Mouse (Mus musculus): ENCODE measurements around the gene Enpp7. TPM values are rescaled to one million over a fixed set of nuclear protein-coding genes. Genes with fewer than 3 reads are reported as not detected.

Enpp7 gene
- polyA plus RNA-seq (2014; fragmentation: Nextera tagmentation; extraction: Ambion mirVana) = not detected in 2 replicates

DNA sequence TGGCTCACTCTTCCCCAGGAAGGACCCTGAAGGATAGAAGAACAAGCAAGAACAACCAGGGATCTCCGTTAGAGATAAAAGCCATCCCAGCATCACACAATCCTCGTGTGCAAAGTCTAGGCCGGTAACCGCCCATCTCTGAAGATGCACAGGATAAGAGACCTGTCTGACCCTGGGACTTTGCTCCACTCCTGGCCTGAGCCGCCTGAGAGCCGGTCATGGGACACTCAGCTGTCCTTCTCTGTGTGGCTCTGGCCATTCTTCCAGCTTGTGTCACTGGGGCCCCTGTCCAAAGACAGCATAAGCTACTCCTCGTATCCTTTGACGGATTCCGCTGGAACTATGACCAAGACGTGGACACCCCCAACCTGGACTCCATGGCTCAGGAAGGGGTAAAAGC lies at the start of gene Enpp7:
Gene Enpp7, plus strand, starts transcription at position 190 of the 400 bp plus-strand sequence.
- WGBS = 89% methylated on average over 10 of the region's 10 CpGs
- Histone ChIP-seq H3K4me2 (ENCODE audit: low read length) (no peak within 1 kb of the TSS), H3K27me3 (replicated peaks; ENCODE audit: control insufficient read depth, insufficient read depth, low read length) (no peaks in the 10 kb centered on the region), H3K27ac (ENCODE audit: low read depth) (no peak within 1 kb of the TSS), H3K4me1 (replicated peaks; ENCODE audit: control insufficient read depth, insufficient read depth, low read length) (no peaks in the 10 kb centered on the region), H3K9ac (ENCODE audit: low read length) (no peak within 1 kb of the TSS), H3K36me3 (ENCODE audit: control insufficient read depth, insufficient read depth, low read length) (no peaks in the 10 kb centered on the region), H3K9me3 (ENCODE audit: control insufficient read depth, low read length) (no peaks in the 10 kb centered on the region), H3K4me3 (ENCODE audit: low read depth, low read length) (no peak within 1 kb of the TSS)
- ATAC-seq (replicated peaks; ENCODE audit: low FRiP score, low TSS enrichment, low read depth) = no peak
- no peak for DNase-seq (ENCODE audit: low spot score)

DNA sequence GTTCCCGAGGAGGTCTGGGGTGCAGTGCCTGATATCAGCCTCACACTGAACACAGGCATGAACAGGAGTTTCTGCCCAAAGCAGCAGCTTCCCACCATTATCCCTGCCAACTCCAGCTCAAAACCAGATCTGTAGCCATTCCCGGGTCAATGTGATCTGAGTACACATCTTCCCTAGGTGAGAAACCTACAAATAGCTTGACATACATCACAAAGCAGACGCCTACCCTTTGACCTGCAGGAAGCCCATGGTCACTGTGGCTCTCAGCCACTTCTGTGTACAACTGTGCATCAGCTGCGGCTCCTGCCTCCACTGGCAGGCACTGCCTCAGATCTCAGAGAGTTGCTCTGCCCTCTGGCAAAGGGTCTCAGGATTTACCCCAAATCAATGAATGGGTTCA lies 48.3 kb upstream of the Enpp7 start:
- no peak overlapping the region for H3K9ac ChIP-seq (ENCODE audit: low read length)
- no peak overlapping the region for H3K27ac ChIP-seq (ENCODE audit: low read depth)
- H3K9me3 ChIP-seq (ENCODE audit: control insufficient read depth, low read length) = no peaks in the 10 kb centered on the region
- H3K4me1 ChIP-seq (replicated peaks; ENCODE audit: control insufficient read depth, insufficient read depth, low read length) = no peaks in the 10 kb centered on the region
- no peak overlapping the region for H3K4me2 ChIP-seq (ENCODE audit: low read length)
- ATAC-seq (replicated peaks; ENCODE audit: low FRiP score, low TSS enrichment, low read depth) (no peak), DNase-seq (ENCODE audit: low spot score) (no peak)
- H3K4me3 ChIP-seq (ENCODE audit: low read depth, low read length) = no peak overlapping the region
- H3K27me3 ChIP-seq (replicated peaks; ENCODE audit: control insufficient read depth, insufficient read depth, low read length) = no peaks in the 10 kb centered on the region
- WGBS = 77% methylated on average over 4 of the region's 4 CpGs
- H3K36me3 ChIP-seq (ENCODE audit: control insufficient read depth, insufficient read depth, low read length) = no peaks in the 10 kb centered on the region

DNA sequence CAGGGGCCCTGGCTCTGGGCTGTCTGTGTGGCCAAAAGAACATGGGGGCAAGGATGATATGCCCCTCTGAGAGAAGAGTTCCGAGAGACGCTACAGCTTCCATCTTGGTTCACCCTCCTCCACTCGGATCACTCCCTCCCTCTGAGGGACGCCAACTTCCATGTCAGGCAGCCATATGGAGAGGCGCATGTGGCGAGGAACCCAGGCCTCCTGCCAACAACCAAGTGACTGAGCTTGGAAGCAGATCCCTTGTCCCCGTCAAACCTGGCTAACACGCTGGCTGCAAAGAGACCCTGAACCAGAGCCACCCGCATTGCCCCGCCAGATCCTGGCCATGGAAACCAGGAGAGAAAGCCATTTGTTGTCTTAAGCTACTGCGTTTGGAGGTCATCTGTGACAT lies 47.4 kb upstream of the Enpp7 start:
- ATAC-seq (replicated peaks; ENCODE audit: low FRiP score, low TSS enrichment, low read depth) = no peak
- DNase-seq (ENCODE audit: low spot score) = no peak
- Histone ChIP-seq H3K4me2 (ENCODE audit: low read length) (no peak overlapping the region), H3K4me1 (replicated peaks; ENCODE audit: control insufficient read depth, insufficient read depth, low read length) (no peaks in the 10 kb centered on the region), H3K9ac (ENCODE audit: low read length) (no peak overlapping the region), H3K9me3 (ENCODE audit: control insufficient read depth, low read length) (no peaks in the 10 kb centered on the region), H3K36me3 (ENCODE audit: control insufficient read depth, insufficient read depth, low read length) (no peaks in the 10 kb centered on the region), H3K27me3 (replicated peaks; ENCODE audit: control insufficient read depth, insufficient read depth, low read length) (no peaks in the 10 kb centered on the region), H3K4me3 (ENCODE audit: low read depth, low read length) (no peak overlapping the region), H3K27ac (ENCODE audit: low read depth) (no peak overlapping the region)
- WGBS = 76% methylated on average over 11 of the region's 11 CpGs

DNA sequence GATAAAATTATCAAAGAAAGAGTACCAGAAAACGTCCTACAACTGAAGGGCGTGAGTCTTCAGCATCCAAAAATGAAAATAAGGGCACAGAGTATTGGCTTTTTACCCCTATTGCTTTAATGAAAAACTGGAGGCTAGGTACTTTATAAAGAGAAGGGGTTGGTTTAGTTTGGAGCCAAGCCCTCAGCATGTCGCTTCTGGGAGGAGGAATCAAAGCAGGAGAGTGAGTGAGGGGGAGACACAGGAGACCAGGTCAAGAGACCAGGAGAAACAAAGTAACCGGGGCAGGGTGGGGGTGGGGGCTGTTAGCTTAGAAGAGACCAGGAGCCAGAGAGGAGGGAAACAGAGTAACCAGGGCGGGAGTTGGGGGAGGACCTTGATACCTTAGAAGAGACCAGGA lies 46.7 kb upstream of the Enpp7 start:
- Histone ChIP-seq H3K4me3 (ENCODE audit: low read depth, low read length) (no peak overlapping the region), H3K9me3 (ENCODE audit: control insufficient read depth, low read length) (no peaks in the 10 kb centered on the region), H3K27ac (ENCODE audit: low read depth) (no peak overlapping the region), H3K4me2 (ENCODE audit: low read length) (no peak overlapping the region), H3K9ac (ENCODE audit: low read length) (no peak overlapping the region), H3K36me3 (ENCODE audit: control insufficient read depth, insufficient read depth, low read length) (no peaks in the 10 kb centered on the region), H3K27me3 (replicated peaks; ENCODE audit: control insufficient read depth, insufficient read depth, low read length) (no peaks in the 10 kb centered on the region), H3K4me1 (replicated peaks; ENCODE audit: control insufficient read depth, insufficient read depth, low read length) (no peaks in the 10 kb centered on the region)
- ATAC-seq (replicated peaks; ENCODE audit: low FRiP score, low TSS enrichment, low read depth) (no peak), DNase-seq (ENCODE audit: low spot score) (no peak)
- 49% methylated on average over 5 of the region's 5 CpGs for WGBS

DNA sequence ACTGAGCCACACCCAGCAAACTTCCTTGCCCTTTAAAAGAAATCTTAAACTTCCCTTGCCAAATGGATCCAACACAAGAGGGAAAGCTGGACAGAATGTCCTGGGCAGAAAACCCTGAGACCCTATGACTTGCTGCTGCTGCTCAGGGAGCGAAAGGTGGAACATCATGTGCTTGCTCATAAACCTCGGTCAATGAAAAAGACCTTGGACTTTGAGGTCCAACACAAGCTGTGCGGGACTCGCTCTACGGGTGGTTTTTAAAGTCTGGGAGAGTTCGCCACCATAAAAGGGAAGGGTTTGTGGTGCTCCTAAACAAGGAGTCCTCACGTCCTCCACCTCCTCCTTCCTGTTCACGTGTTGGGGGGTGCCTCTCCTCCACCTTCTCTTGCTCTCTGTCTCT lies 42.1 kb upstream of the Enpp7 start:
- Histone ChIP-seq H3K4me2 (ENCODE audit: low read length) (no peak overlapping the region), H3K36me3 (ENCODE audit: control insufficient read depth, insufficient read depth, low read length) (no peaks in the 10 kb centered on the region), H3K4me3 (ENCODE audit: low read depth, low read length) (no peak overlapping the region), H3K27me3 (replicated peaks; ENCODE audit: control insufficient read depth, insufficient read depth, low read length) (no peaks in the 10 kb centered on the region), H3K27ac (ENCODE audit: low read depth) (no peak overlapping the region), H3K9me3 (ENCODE audit: control insufficient read depth, low read length) (no peaks in the 10 kb centered on the region), H3K9ac (ENCODE audit: low read length) (no peak overlapping the region), H3K4me1 (replicated peaks; ENCODE audit: control insufficient read depth, insufficient read depth, low read length) (no peaks in the 10 kb centered on the region)
- DNase-seq (ENCODE audit: low spot score) (no peak), ATAC-seq (replicated peaks; ENCODE audit: low FRiP score, low TSS enrichment, low read depth) (no peak; the same call in 1 of the 2 replicates)
- 71% methylated on average over 8 of the region's 8 CpGs for WGBS

DNA sequence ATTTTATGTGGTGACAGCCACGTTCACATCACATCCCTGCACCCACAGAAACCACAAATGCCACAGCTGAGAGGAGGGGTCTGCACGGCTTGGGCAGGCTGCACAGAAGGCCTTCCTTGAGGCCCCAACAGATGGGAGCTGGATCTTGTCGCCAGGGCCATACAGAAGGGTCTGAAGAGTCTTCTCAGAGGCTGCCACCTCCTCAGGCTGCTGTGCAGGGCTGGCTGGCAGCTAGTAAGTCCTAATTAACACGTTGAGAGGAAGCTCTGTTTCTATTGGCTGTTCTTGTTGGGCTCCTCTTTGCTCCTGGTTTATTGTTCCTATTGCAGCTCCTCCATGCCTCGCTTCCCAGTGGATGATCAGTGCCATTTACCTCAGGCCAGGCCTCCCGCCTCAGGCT lies 33.0 kb upstream of the Enpp7 start:
- Histone ChIP-seq H3K27me3 (replicated peaks; ENCODE audit: control insufficient read depth, insufficient read depth, low read length) (no peaks in the 10 kb centered on the region), H3K36me3 (ENCODE audit: control insufficient read depth, insufficient read depth, low read length) (no peaks in the 10 kb centered on the region), H3K4me2 (ENCODE audit: low read length) (no peak overlapping the region), H3K4me3 (ENCODE audit: low read depth, low read length) (no peak overlapping the region), H3K27ac (ENCODE audit: low read depth) (no peak overlapping the region), H3K4me1 (replicated peaks; ENCODE audit: control insufficient read depth, insufficient read depth, low read length) (no peaks in the 10 kb centered on the region), H3K9me3 (ENCODE audit: control insufficient read depth, low read length) (no peaks in the 10 kb centered on the region), H3K9ac (ENCODE audit: low read length) (no peak overlapping the region)
- no peak for ATAC-seq (replicated peaks; ENCODE audit: low FRiP score, low TSS enrichment, low read depth)
- 43% methylated on average over 6 of the region's 6 CpGs for WGBS
- no peak for DNase-seq (ENCODE audit: low spot score)

DNA sequence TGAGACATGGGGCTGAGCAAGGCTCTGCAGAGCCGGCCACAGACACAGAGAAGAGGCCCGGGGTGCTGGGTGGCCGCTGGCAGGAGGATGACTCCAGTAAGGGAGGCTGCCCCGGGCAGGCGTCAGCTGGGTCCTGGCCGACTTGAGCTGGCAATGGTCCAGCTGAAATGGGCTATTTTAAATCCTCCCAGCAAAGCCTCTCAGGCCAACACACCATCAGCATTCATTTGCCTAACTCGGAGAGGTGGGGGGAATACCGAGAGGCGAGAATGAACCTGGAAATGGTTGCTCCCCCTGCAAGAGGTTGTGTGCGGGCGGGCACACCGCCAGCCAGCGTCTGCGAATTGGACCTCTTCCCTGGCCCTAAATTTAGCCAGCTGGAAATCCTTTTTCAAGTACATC lies 30.9 kb upstream of the Enpp7 start:
- Histone ChIP-seq H3K36me3 (ENCODE audit: control insufficient read depth, insufficient read depth, low read length) (no peaks in the 10 kb centered on the region), H3K4me3 (ENCODE audit: low read depth, low read length) (no peak overlapping the region), H3K27ac (ENCODE audit: low read depth) (no peak overlapping the region), H3K27me3 (replicated peaks; ENCODE audit: control insufficient read depth, insufficient read depth, low read length) (no peaks in the 10 kb centered on the region), H3K9me3 (ENCODE audit: control insufficient read depth, low read length) (no peaks in the 10 kb centered on the region), H3K9ac (ENCODE audit: low read length) (no peak overlapping the region), H3K4me2 (ENCODE audit: low read length) (no peak overlapping the region), H3K4me1 (replicated peaks; ENCODE audit: control insufficient read depth, insufficient read depth, low read length) (no peaks in the 10 kb centered on the region)
- WGBS = 65% methylated on average over 14 of the region's 14 CpGs
- ATAC-seq (replicated peaks; ENCODE audit: low FRiP score, low TSS enrichment, low read depth) = no peak
- DNase-seq (ENCODE audit: low spot score) = no peak

DNA sequence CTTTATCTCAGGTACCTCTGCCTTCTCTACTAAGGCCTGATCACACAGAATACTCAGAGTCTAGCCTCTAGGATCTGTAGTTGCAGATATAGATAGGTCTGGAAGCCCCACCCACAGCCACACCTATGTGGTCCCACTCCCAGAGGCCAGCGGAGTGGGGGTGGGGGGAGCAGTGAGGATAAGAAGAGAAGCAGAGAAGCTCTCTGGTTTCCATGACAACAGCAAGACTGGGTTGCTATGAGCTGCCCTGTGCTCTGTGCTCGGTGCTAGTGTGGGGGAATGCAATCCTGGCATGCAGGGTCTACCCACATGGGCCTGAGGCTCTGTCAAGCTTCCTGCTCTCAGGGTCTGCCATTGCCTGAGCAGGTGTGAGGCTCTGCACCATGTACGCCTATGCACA lies 27.3 kb upstream of the Enpp7 start:
- WGBS = 63% methylated on average over 3 of the region's 3 CpGs
- Histone ChIP-seq H3K4me3 (ENCODE audit: low read depth, low read length) (no peak overlapping the region), H3K27ac (ENCODE audit: low read depth) (no peak overlapping the region), H3K9ac (ENCODE audit: low read length) (no peak overlapping the region), H3K36me3 (ENCODE audit: control insufficient read depth, insufficient read depth, low read length) (no peaks in the 10 kb centered on the region), H3K9me3 (ENCODE audit: control insufficient read depth, low read length) (no peaks in the 10 kb centered on the region), H3K4me1 (replicated peaks; ENCODE audit: control insufficient read depth, insufficient read depth, low read length) (no peaks in the 10 kb centered on the region), H3K4me2 (ENCODE audit: low read length) (no peak overlapping the region), H3K27me3 (replicated peaks; ENCODE audit: control insufficient read depth, insufficient read depth, low read length) (no peaks in the 10 kb centered on the region)
- no peak for DNase-seq (ENCODE audit: low spot score)
- ATAC-seq (replicated peaks; ENCODE audit: low FRiP score, low TSS enrichment, low read depth) = no peak

DNA sequence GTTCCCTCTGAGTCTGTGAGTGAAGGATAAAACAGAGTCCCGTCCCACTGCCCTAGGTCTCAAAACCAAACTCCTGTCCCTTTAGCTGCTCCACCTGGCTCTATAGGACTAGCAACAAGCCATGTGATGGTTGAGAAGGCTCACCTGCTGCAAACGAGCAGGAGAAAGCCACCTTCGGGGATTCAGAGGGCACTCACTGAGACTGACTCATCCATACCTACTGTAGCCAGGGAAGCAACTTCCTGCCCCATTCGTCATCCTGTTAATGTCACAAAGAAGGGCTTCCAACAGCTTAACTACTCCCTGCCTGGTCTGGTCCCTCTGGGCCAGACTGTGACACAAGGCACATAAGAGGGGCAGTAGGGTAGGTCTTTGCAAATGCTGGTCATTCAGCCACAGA lies 25.5 kb upstream of the Enpp7 start:
- no peak for ATAC-seq (replicated peaks; ENCODE audit: low FRiP score, low TSS enrichment, low read depth)
- WGBS = 38% methylated on average over 4 of the region's 4 CpGs

More for the DNA sequence above, 25.5 kb upstream of the Enpp7 start:
- DNase-seq (ENCODE audit: low spot score) = no peak
- no peaks in the 10 kb centered on the region for H3K4me1 ChIP-seq (replicated peaks; ENCODE audit: control insufficient read depth, insufficient read depth, low read length)
- no peaks in the 10 kb centered on the region for H3K9me3 ChIP-seq (ENCODE audit: control insufficient read depth, low read length)
- no peaks in the 10 kb centered on the region for H3K36me3 ChIP-seq (ENCODE audit: control insufficient read depth, insufficient read depth, low read length)
- no peak overlapping the region for H3K4me2 ChIP-seq (ENCODE audit: low read length)
- no peak overlapping the region for H3K27ac ChIP-seq (ENCODE audit: low read depth)
- no peak overlapping the region for H3K9ac ChIP-seq (ENCODE audit: low read length)
- no peak overlapping the region for H3K4me3 ChIP-seq (ENCODE audit: low read depth, low read length)
- no peaks in the 10 kb centered on the region for H3K27me3 ChIP-seq (replicated peaks; ENCODE audit: control insufficient read depth, insufficient read depth, low read length)
